Mouse (Mus musculus) forebrain, embryonic 12.5 days (tissue): ENCODE measurements at regions not wholly inside any gene's neighbourhood (a gene's known extent, or its start where the extent isn't known, plus 50 kb on each side); places are given as distances from the start of the nearest gene placed in this dataset.

ENCODE experiments used
- ATAC-seq: fragments of 200-750 bp; cut with Nextera tagmentation; 2 replicates; pipeline ENCODE4 v1.8.0; 2017; ENCODE audit warnings: moderate TSS enrichment; ENCODE audit not compliant: low FRiP score
- H3K27ac ChIP-seq: fragments of 300-500 bp; sonication (generic); 2 replicates; pipeline ENCODE4 v1.5.1; 2016; ENCODE audit warnings: mild to moderate bottlenecking
- H3K27me3 ChIP-seq: fragments of 300-500 bp; sonication (generic); 2 replicates; pipeline ENCODE4 v1.6.1; 2016; ENCODE audit warnings: mild to moderate bottlenecking
- H3K36me3 ChIP-seq: fragments of 300-500 bp; sonication (generic); replicated peaks from 2 replicates; pipeline ENCODE4 v1.6.1; 2016; ENCODE audit warnings: mild to moderate bottlenecking
- H3K4me1 ChIP-seq: fragments of 300-500 bp; sonication (generic); 2 replicates; pipeline ENCODE4 v1.6.1; 2016
- H3K4me2 ChIP-seq: fragments of 300-500 bp; sonication (generic); 2 replicates; pipeline ENCODE4 v1.6.1; 2016; ENCODE audit warnings: mild to moderate bottlenecking, moderate library complexity
- H3K4me3 ChIP-seq: fragments of 300-500 bp; sonication (generic); replicated peaks from 2 replicates; pipeline ENCODE4 v1.5.1; 2016; ENCODE audit warnings: mild to moderate bottlenecking
- H3K9ac ChIP-seq: fragments of 300-500 bp; sonication (generic); 2 replicates; pipeline ENCODE4 v1.6.1; 2016; ENCODE audit warnings: mild to moderate bottlenecking
- H3K9me3 ChIP-seq: fragments of 300-500 bp; sonication (generic); 2 replicates; pipeline ENCODE4 v1.6.1; 2016
- WGBS: fragments of 180-500 bp; shearing (Covaris S2); methylation state at CpG from one replicate; pipeline ENCODE4 v1.1.7; 2016; 5-methylcytosine and 5-hydroxymethylcytosine counted together

DNA sequence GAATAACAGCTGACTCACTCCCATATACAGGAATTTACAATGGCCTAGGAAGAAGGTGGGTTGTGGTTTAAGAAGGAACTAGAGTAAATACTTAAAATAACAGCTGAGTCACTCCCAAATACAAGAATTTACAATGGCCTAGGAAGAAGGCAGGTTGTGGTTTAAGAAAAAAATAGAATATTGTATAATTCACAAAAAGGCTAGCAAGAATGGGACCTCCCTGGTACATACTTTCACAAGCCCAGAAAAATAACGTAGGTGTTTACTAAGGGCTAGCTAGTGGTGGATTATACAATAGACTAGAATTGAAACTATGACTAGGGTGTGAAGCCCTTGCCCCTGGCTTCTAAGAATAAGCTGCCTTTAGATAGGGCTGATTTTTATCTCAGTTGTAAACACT lies 144.6 kb upstream of the Xrcc4 start:
- Histone ChIP-seq H3K36me3 (no peaks in the 10 kb centered on the region), H3K9me3 (no peaks in the 10 kb centered on the region), H3K9ac (no peak overlapping the region), H3K4me1 (no peaks in the 10 kb centered on the region), H3K4me2 (no peak overlapping the region), H3K4me3 (no peak overlapping the region), H3K27ac (no peak overlapping the region), H3K27me3 (no peaks in the 10 kb centered on the region)
- WGBS: 80% methylated on average over 1 of the region's 1 CpGs
- no peak for ATAC-seq

GRCm38 (mm10) chr13:90233561-90233960 lies 144.2 kb upstream of the Xrcc4 start:
- no peak overlapping the region for H3K9ac ChIP-seq
- no peak for ATAC-seq
- H3K27ac ChIP-seq: no peak overlapping the region
- no peaks in the 10 kb centered on the region for H3K4me1 ChIP-seq
- no peaks in the 10 kb centered on the region for H3K9me3 ChIP-seq
- no peak overlapping the region for H3K4me2 ChIP-seq
- no peaks in the 10 kb centered on the region for H3K36me3 ChIP-seq
- no peak overlapping the region for H3K4me3 ChIP-seq
- 85% methylated on average over 3 of the region's 3 CpGs for WGBS
- H3K27me3 ChIP-seq: no peaks in the 10 kb centered on the region

- Histone ChIP-seq H3K4me1 (no peaks in the 10 kb centered on the region), H3K4me2 (no peak overlapping the region), H3K9ac (no peak overlapping the region), H3K9me3 (no peaks in the 10 kb centered on the region), H3K36me3 (no peaks in the 10 kb centered on the region), H3K27me3 (no peaks in the 10 kb centered on the region), H3K4me3 (no peak overlapping the region), H3K27ac (no peak overlapping the region)
- 91% methylated on average over 2 of the region's 2 CpGs for WGBS
- ATAC-seq: no peak
These were observed 139.7 kb upstream of the Xrcc4 start for GRCm38 (mm10) chr13:90229106-90229505.

- 53% methylated on average over 2 of the region's 2 CpGs for WGBS
- no peak overlapping the region for H3K27ac ChIP-seq
- H3K36me3 ChIP-seq: no peaks in the 10 kb centered on the region
- no peaks in the 10 kb centered on the region for H3K4me1 ChIP-seq
- no peak overlapping the region for H3K4me2 ChIP-seq
- H3K27me3 ChIP-seq: no peaks in the 10 kb centered on the region
- peak; percentile 49; the same call in 1 of the 2 replicates for ATAC-seq
- H3K9ac ChIP-seq: no peak overlapping the region
- no peaks in the 10 kb centered on the region for H3K9me3 ChIP-seq
- H3K4me3 ChIP-seq: no peak overlapping the region
These were observed 136.8 kb upstream of the Xrcc4 start for GRCm38 (mm10) chr13:90226212-90226611.

GRCm38 (mm10) chr13:90212390-90212789 lies 123.0 kb upstream of the Xrcc4 start:
- no peak for ATAC-seq
- H3K4me3 ChIP-seq: no peak overlapping the region
- no peaks in the 10 kb centered on the region for H3K36me3 ChIP-seq
- no peak overlapping the region for H3K4me2 ChIP-seq
- no peak overlapping the region for H3K9ac ChIP-seq
- no peaks in the 10 kb centered on the region for H3K4me1 ChIP-seq
- no peaks in the 10 kb centered on the region for H3K9me3 ChIP-seq
- H3K27ac ChIP-seq: no peak overlapping the region
- no peaks in the 10 kb centered on the region for H3K27me3 ChIP-seq

GRCm38 (mm10) chr13:90207875-90208274 lies 118.5 kb upstream of the Xrcc4 start:
- no peak overlapping the region for H3K4me2 ChIP-seq
- no peak overlapping the region for H3K27ac ChIP-seq
- H3K9me3 ChIP-seq: no peaks in the 10 kb centered on the region
- H3K4me3 ChIP-seq: no peak overlapping the region
- no peak for ATAC-seq
- H3K27me3 ChIP-seq: no peaks in the 10 kb centered on the region
- no peaks in the 10 kb centered on the region for H3K36me3 ChIP-seq
- no peaks in the 10 kb centered on the region for H3K4me1 ChIP-seq
- no peak overlapping the region for H3K9ac ChIP-seq
